Comparison of ENCODE assay signal across 22 mouse cellular contexts in genomic region chr17:46840304-46841010, GRCm38 (mm10). TPM values are rescaled to one million over a fixed set of nuclear protein-coding genes. Genes with fewer than 3 reads are reported as not detected.
DNase-seq lines count a peak whose midpoint lies in the region; ATAC-seq and TF ChIP-seq lines count a peak whose summit lies in the region.
"Had no signal": no experiment of that assay in that cellular context is flagged by ENCODE, and none has a peak within 500 bp of the region (broad histone marks: within the 10 kb centered on the region; RNA-seq: fewer than 3 reads in every experiment).

No protein-coding gene starts in this region.

- H3K9ac ChIP-seq in ES-E14 (ENCODE audit: insufficient read depth, low read depth, low read length, poor library complexity, severe bottlenecking) = no peak overlapping the region
- no peak overlapping the region for H3K9ac ChIP-seq in forebrain, embryonic 15.5 days (replicated peaks)
- H3K9ac ChIP-seq: embryonic facial prominence, embryonic 12.5 days; forebrain, postnatal 0 days had no signal

- DNase-seq in A20 (ENCODE audit: low read depth, low spot score) (peak; percentile 30), ES-E14 (ENCODE audit: low read depth, low spot score) (no peak), ZHBTc4 (ENCODE audit: low read depth, low spot score) (peak; percentile 56), adipocyte (ENCODE audit: low spot score) (no peak)
- DNase-seq in natural killer cell, adult 2 months (ENCODE audit: low spot score in 2 of 2) = no peak
- DNase-seq: adrenal gland, adult 8-10 months; adrenal gland, postnatal 14 days; adrenal gland, postnatal 36 days; B cell, adult 2 months; cerebellum, adult 11-12 months; cerebellum, adult 2 months; cerebellum, adult 9-10 months; cerebellum, postnatal 10 days; cerebellum, postnatal 25 days; forebrain, postnatal 0 days had no signal

- no peak for ATAC-seq in forebrain, embryonic 15.5 days (replicated peaks)
- ATAC-seq: CD4-positive, CD25-positive, alpha-beta regulatory T cell, adult 4 months; forebrain, embryonic 14.5 days; forebrain, postnatal 0 days had no signal

- in situ Hi-C loops in ES-E14 (cut with MboI; ENCODE audit: low sequenced_read_pairs in 2 of 2, unreplicated experiment in 2 of 2) = no loop called here

- H3K27me3 ChIP-seq in E14TG2a.4 (ENCODE audit: insufficient read depth, low read length) = no peaks in the 10 kb centered on the region
- no peaks in the 10 kb centered on the region for H3K27me3 ChIP-seq in forebrain, embryonic 15.5 days
- H3K27me3 ChIP-seq: CH12.LX; embryonic facial prominence, embryonic 12.5 days had no signal

- H3K4me1 ChIP-seq in E14TG2a.4 (replicated peaks; ENCODE audit: low read depth, low read length) (peaks cover 94% of the 10 kb centered on the region), ES-E14 (ENCODE audit: control insufficient read depth in 2 of 2, insufficient read depth in 2 of 2, low read length in 2 of 2, poor library complexity in 1 of 2) (peaks cover 4 to 22% of the 10 kb centered on the region in 2 experiments)
- peaks cover 5% of the 10 kb centered on the region; the same call in 1 of the 2 replicates for H3K4me1 ChIP-seq in forebrain, embryonic 15.5 days
- H3K4me1 ChIP-seq: embryonic facial prominence, embryonic 10.5 days; embryonic facial prominence, embryonic 12.5 days had no signal

- H3K27ac ChIP-seq in ES-E14 (ENCODE audit: insufficient read depth, low read depth, low read length, poor library complexity, severe bottlenecking) = no peak overlapping the region
- no peak overlapping the region for H3K27ac ChIP-seq in forebrain, embryonic 15.5 days (replicated peaks)
- H3K27ac ChIP-seq: embryonic facial prominence, embryonic 10.5 days; embryonic facial prominence, embryonic 12.5 days had no signal

- H3K4me2 ChIP-seq in forebrain, embryonic 15.5 days (replicated peaks) = no peak overlapping the region
- H3K4me2 ChIP-seq: embryonic facial prominence, embryonic 12.5 days had no signal

- no peak for TF ChIP-seq CTCF in E14TG2a.4 (conservative IDR thresholded peaks at IDR 0.05; ENCODE audit: low read length)

- H3K4me3 ChIP-seq in E14TG2a.4 (replicated peaks; ENCODE audit: low read length) (peak overlapping the region; percentile 72), ES-E14 (ENCODE audit: insufficient read depth in 1 of 2, low read depth in 1 of 2, low read length in 2 of 2, poor library complexity in 1 of 2, severe bottlenecking in 1 of 2) (peak overlapping the region; percentile 18 to 67)
- no peak overlapping the region for H3K4me3 ChIP-seq in forebrain, embryonic 15.5 days
- H3K4me3 ChIP-seq: embryonic facial prominence, embryonic 10.5 days; embryonic facial prominence, embryonic 12.5 days had no signal

- H3K36me3 ChIP-seq in E14TG2a.4 (ENCODE audit: insufficient read depth, low read length) = peaks cover 39% of the 10 kb centered on the region; the same call in 1 of the 2 replicates
- H3K36me3 ChIP-seq in ES-E14 (ENCODE audit: control insufficient read depth, insufficient read depth, low read length, poor library complexity, severe bottlenecking) = peaks cover 2% of the 10 kb centered on the region; the same call in 1 of the 2 replicates
- H3K36me3 ChIP-seq in forebrain, embryonic 15.5 days = no peaks in the 10 kb centered on the region

- H3K9me3 ChIP-seq in E14TG2a.4 (ENCODE audit: low read length) = no peaks in the 10 kb centered on the region
- no peaks in the 10 kb centered on the region for H3K9me3 ChIP-seq in ES-E14 (ENCODE audit: control insufficient read depth, insufficient read depth, low read depth, low read length)
- no peaks in the 10 kb centered on the region for H3K9me3 ChIP-seq in forebrain, embryonic 15.5 days
- H3K9me3 ChIP-seq: embryonic facial prominence, embryonic 10.5 days; embryonic facial prominence, embryonic 12.5 days had no signal

- 92% methylated on average over 10 of the region's 10 CpGs for WGBS in forebrain, embryonic 15.5 days

TF ChIP-seq in ES-E14, 5 proteins besides CTCF, POLR2A, EP300 and RAD21:
- TF ChIP-seq ZNF384 (IDR thresholded peaks at IDR 0.05; ENCODE audit: low read depth, low read length) = peak; percentile 68
- no peak for TF ChIP-seq CHD2 (IDR thresholded peaks at IDR 0.05; ENCODE audit: low read depth, low read length)

RNA-seq across cellular contexts. Expression of gene Bicral, which starts 17.8 kb away (rescaled TPM):
- 20.2 and 27.1 TPM in 2 replicates for total RNA-seq in ES-E14 (2012; rRNA removed)
- 8.9 and 9.2 TPM in 2 replicates for polyA plus RNA-seq in forebrain, embryonic 15.5 days (2015; fragmentation: Nextera tagmentation; extraction: Ambion mirVana)

RNA-seq across cellular contexts. Expression of gene Tbcc, which starts 50.0 kb away (rescaled TPM):
- 20.5 and 30.0 TPM in 2 replicates for total RNA-seq in ES-E14 (2012; rRNA removed)
- 65.9 and 68.6 TPM in 2 replicates for polyA plus RNA-seq in forebrain, embryonic 15.5 days (2015; fragmentation: Nextera tagmentation; extraction: Ambion mirVana)

RNA-seq across cellular contexts. Expression of gene Rpl7l1, which starts 58.0 kb away (rescaled TPM):
- 132 and 179 TPM in 2 replicates for total RNA-seq in ES-E14 (2012; rRNA removed)
- 114 and 122 TPM in 2 replicates for polyA plus RNA-seq in forebrain, embryonic 15.5 days (2015; fragmentation: Nextera tagmentation; extraction: Ambion mirVana)

Comparison
In these comparisons a context has a peak if more than half of its experiments do, and no peak if none do; other contexts are left out.
1. DNase-seq: peak in A20 (single experiment) and ZHBTc4 (single experiment); none in ES-E14 (single experiment), adipocyte (single experiment) and natural killer cell, adult 2 months (0 of 2).